Mouse (Mus musculus) myocyte (in vitro differentiated cells): ENCODE results near the gene Psmd2. TPM values are rescaled to one million over a fixed set of nuclear protein-coding genes. Genes with fewer than 3 reads are reported as not detected.

Experiments used
- H3K27me3 ChIP-seq: one replicate; pipeline ENCODE4 v1.6.1; 2011; ENCODE audit not compliant: control insufficient read depth, insufficient read depth, insufficient read length
- H3K36me3 ChIP-seq: one replicate; pipeline ENCODE4 v1.6.1; 2011; ENCODE audit not compliant: control insufficient read depth, insufficient read depth
- H3K4me2 ChIP-seq: one replicate; pipeline ENCODE4 v1.6.1; 2011; ENCODE audit warnings: low read depth, control low read depth
- H3K4me3 ChIP-seq: one replicate; pipeline ENCODE4 v1.5.1; 2011; ENCODE audit warnings: mild to moderate bottlenecking, control low read depth, moderate library complexity
- H3K79me2 ChIP-seq: one replicate; pipeline ENCODE4 v1.6.1; 2011; ENCODE audit not compliant: control insufficient read depth, insufficient read depth
- H3ac ChIP-seq: one replicate; pipeline ENCODE4 v1.6.1; 2011; ENCODE audit not compliant: control insufficient read depth, insufficient read length
- CEBPB ChIP-seq: IDR thresholded peaks from 2 replicates; pipeline ENCODE4 v1.6.1; 2011; ENCODE audit warnings: mild to moderate bottlenecking, moderate library complexity; ENCODE audit not compliant: poor library complexity, insufficient read depth, severe bottlenecking
- E2F4 ChIP-seq: IDR thresholded peaks from one replicate; pipeline ENCODE4 v1.6.1; 2011; ENCODE audit warnings: mild to moderate bottlenecking, control low read depth, moderate library complexity; ENCODE audit not compliant: insufficient read depth
- MAX ChIP-seq: IDR thresholded peaks from one replicate; pipeline ENCODE4 v1.6.1; 2011; ENCODE audit warnings: low read depth, mild to moderate bottlenecking, control low read depth
- MYOD1 ChIP-seq, 3 experiments: IDR thresholded peaks; one replicate each; pipeline ENCODE4 v1.6.1; 2011; ENCODE audit warnings: control low read depth in 2 of 3, low read depth in 2 of 3, mild to moderate bottlenecking in 2 of 3, moderate library complexity in 1 of 3; ENCODE audit not compliant: insufficient read length in 2 of 3, control insufficient read depth in 1 of 3
- MYOG ChIP-seq, 3 experiments: IDR thresholded peaks; one replicate each; pipeline ENCODE4 v1.6.1; 2011; ENCODE audit warnings: control low read depth in 2 of 3, low read depth in 2 of 3, mild to moderate bottlenecking in 2 of 3; ENCODE audit not compliant: insufficient read length in 2 of 3, control insufficient read depth in 1 of 3, insufficient read depth in 1 of 3
- POLR2A ChIP-seq: IDR thresholded peaks from one replicate; pipeline ENCODE4 v1.6.1; 2011; ENCODE audit warnings: low read depth, mild to moderate bottlenecking, control low read depth, moderate library complexity; ENCODE audit not compliant: insufficient read length
- POLR2AphosphoS2 ChIP-seq: IDR thresholded peaks from one replicate; pipeline ENCODE4 v1.6.1; 2011; ENCODE audit warnings: low read depth, control low read depth; ENCODE audit not compliant: insufficient read length
- REST ChIP-seq: IDR thresholded peaks from one replicate; pipeline ENCODE4 v1.6.1; 2011; ENCODE audit warnings: mild to moderate bottlenecking, control low read depth, moderate library complexity; ENCODE audit not compliant: insufficient read depth, insufficient read length
- SRF ChIP-seq: IDR thresholded peaks from one replicate; pipeline ENCODE4 v1.6.1; 2011; ENCODE audit warnings: low read depth; ENCODE audit not compliant: control insufficient read depth, insufficient read length
- TCF12 ChIP-seq: IDR thresholded peaks from one replicate; pipeline ENCODE4 v1.6.1; 2011; ENCODE audit warnings: mild to moderate bottlenecking, control low read depth; ENCODE audit not compliant: poor library complexity, insufficient read depth, severe bottlenecking
- TCF3 ChIP-seq: IDR thresholded peaks from one replicate; pipeline ENCODE4 v1.6.1; 2011; ENCODE audit warnings: low read depth, control low read depth; ENCODE audit not compliant: insufficient read length
- USF1 ChIP-seq: IDR thresholded peaks from one replicate; pipeline ENCODE4 v1.6.1; 2011; ENCODE audit warnings: low read depth, mild to moderate bottlenecking, control low read depth, moderate library complexity
- polyA plus RNA-seq: library from polyadenylated mRNA; unstranded; fragments of >200 nt; fragmentation: generic; extraction: Trizol; gene quantifications from one replicate; pipeline ENCODE4 v1.2.1, GENCODE M21; 2012; ENCODE audit warnings: missing spikeins

Gene Psmd2
- polyA plus RNA-seq, 1 experiment: 285 TPM

DNA sequence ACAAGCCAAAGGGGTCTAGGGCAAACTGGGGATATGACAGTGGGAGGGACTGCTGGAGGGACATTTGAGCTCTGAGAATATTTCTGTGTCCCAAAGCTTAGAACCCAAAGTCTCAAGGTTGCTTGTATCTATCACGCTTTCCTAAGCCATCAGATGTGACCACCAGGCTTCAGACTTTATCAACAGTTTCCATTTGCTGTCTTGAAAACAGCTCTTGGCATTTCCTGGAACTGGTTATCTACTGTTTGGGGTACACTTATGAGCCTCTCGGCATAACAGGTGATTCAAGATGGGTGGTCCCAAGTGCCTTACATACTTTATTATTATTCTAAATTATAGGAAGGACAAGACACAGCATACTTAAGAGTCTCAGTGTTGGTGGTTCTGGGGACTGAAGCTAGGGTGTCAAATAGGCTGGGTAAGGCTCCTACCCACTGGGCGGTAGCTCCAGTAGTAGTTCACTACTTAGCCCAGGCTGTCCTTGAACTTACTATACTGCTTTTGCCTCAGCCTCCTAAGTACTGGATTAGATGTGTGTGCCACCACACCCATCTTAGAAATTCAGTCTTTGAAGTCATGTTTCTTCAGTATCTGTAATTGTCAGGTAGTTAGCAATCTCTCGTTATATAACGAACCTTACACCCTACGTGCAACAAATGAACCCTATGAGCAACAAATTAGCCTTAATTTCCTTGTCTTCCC, 52.4 kb downstream of the Psmd2 start:
- no peaks in the 10 kb centered on the region for H3K79me2 ChIP-seq
- H3K4me2 ChIP-seq: no peak overlapping the region
- no peak for TF ChIP-seq E2F4
- TF ChIP-seq POLR2A: no peak
- no peak for TF ChIP-seq SRF
- no peak for TF ChIP-seq TCF12
- no peak for TF ChIP-seq REST
- TF ChIP-seq MAX: no peak
- no peak for TF ChIP-seq TCF3
- no peak for TF ChIP-seq MYOD1 (IDR thresholded peaks at IDR 0.05; ENCODE audit: control insufficient read depth in 1 of 3, insufficient read length in 2 of 3, low read depth in 2 of 3)
- no peak for TF ChIP-seq POLR2AphosphoS2
- TF ChIP-seq USF1: no peak
- TF ChIP-seq MYOG (IDR thresholded peaks at IDR 0.05; ENCODE audit: control insufficient read depth in 1 of 3, insufficient read depth in 1 of 3, insufficient read length in 2 of 3, low read depth in 2 of 3): no peak
- no peak for TF ChIP-seq CEBPB
- no peaks in the 10 kb centered on the region for H3K27me3 ChIP-seq
- no peak overlapping the region for H3K4me3 ChIP-seq
- H3K36me3 ChIP-seq: no peaks in the 10 kb centered on the region
- H3ac ChIP-seq: no peak overlapping the region

DNA sequence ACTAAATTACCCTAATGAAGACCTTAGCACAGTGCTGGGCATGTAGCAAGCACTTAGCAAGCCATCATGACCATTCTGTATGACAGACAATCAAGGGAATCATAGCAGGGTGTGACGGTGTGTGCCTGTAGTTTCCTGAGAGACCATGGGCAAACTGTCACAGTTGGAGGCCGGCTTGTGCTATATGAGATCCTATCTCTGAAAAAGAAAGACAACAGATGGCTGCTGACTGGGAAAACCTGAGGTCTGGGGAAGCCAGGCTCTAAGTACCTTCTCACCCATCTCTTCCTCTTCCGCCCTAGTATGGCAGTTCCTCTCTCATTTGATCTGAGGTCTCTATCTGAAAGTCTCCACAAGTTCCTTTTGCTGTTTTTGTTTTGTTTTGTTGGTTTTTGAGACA, 54.3 kb downstream of the Psmd2 start:
- Histone ChIP-seq H3K4me2 (no peak overlapping the region), H3K36me3 (no peaks in the 10 kb centered on the region), H3K4me3 (no peak overlapping the region), H3K79me2 (no peaks in the 10 kb centered on the region), H3ac (no peak overlapping the region), H3K27me3 (no peaks in the 10 kb centered on the region)
- no peak for TF ChIP-seq MYOG (IDR thresholded peaks at IDR 0.05; ENCODE audit: control insufficient read depth in 1 of 3, insufficient read depth in 1 of 3, insufficient read length in 2 of 3, low read depth in 2 of 3)
- TF ChIP-seq USF1: no peak
- TF ChIP-seq E2F4: no peak
- no peak for TF ChIP-seq POLR2A
- no peak for TF ChIP-seq CEBPB
- no peak for TF ChIP-seq POLR2AphosphoS2
- no peak for TF ChIP-seq TCF3
- no peak for TF ChIP-seq SRF
- TF ChIP-seq MYOD1 (IDR thresholded peaks at IDR 0.05; ENCODE audit: control insufficient read depth in 1 of 3, insufficient read length in 2 of 3, low read depth in 2 of 3): no peak
- TF ChIP-seq MAX: no peak
- TF ChIP-seq REST: no peak
- TF ChIP-seq TCF12: no peak

DNA sequence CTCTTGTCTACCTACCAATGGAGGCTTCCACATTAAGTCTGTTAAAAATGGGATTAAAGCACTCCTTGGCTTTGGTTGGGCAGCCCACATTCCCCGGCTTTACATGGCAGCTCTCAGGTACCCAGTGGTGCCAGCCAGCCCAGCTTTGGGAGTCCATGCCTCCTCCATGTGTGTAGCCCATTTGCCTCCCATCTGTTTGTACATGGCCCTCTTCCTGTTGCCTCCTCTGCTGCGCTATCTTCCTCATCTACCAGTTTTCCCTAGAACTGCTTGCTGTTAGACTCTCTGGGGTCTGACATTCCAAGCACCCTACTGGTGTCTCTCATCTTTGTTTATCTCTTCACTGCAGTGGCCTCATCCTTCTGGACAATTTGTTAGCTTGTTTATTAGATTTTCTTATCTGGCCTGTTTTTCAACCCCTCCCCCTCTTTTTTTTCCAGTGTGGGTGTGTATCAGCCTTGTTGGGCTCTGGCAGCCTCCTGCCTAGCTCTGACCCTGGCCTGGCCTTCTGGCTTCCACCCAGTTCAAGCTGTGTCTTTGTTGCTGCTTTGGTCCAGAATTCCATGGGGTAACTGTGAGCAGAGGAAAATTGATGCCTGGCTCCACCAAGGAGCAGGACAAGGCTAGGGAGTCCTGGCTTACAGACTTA, 55.1 kb downstream of the Psmd2 start:
- Histone ChIP-seq H3K4me3 (no peak overlapping the region), H3K4me2 (no peak overlapping the region), H3K79me2 (no peaks in the 10 kb centered on the region), H3K27me3 (no peaks in the 10 kb centered on the region), H3K36me3 (no peaks in the 10 kb centered on the region), H3ac (no peak overlapping the region)
- TF ChIP-seq SRF (no peak), MYOD1 (IDR thresholded peaks at IDR 0.05; ENCODE audit: control insufficient read depth in 1 of 3, insufficient read length in 2 of 3, low read depth in 2 of 3) (no peak), REST (no peak), USF1 (no peak), POLR2A (no peak)

DNA sequence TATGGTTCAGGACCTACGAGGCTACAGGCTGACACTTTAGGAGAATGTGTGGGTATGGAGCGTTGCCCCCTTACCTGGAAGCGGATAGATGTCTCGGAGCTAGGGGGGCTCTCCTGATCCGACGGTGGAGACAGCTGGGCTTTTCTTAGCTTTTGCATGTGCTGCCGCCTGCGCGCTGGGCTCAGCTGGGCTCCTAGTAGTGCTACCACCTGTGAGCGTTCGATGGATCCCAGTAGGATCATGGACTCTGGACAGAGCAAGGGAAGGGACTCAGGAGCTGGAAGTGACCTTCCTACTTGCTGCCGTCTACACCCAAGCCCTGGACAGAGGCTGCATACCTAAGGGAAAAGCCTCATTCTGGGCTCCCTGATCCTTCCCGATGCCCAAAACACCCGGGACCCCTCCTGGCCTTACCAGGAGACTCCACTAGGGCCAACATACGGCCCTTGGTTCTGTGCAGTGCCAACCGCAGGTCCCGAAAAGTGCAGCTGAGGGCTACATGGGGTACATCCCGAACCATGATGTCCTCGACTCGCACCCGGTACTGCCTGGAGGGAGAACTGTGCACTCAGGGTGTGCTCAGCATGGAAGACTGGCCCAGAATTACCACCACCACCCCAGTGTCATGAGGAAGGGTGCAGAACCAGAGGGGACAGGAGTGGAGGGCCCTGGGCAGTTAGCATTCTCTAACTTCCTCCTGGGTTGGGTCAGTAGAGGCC, 56.9 kb downstream of the Psmd2 start:
- Histone ChIP-seq H3K4me2 (no peak overlapping the region), H3K36me3 (no peaks in the 10 kb centered on the region), H3ac (no peak overlapping the region), H3K4me3 (no peak overlapping the region), H3K79me2 (no peaks in the 10 kb centered on the region), H3K27me3 (no peaks in the 10 kb centered on the region)
- TF ChIP-seq TCF3: no peak
- TF ChIP-seq POLR2A: no peak
- TF ChIP-seq CEBPB: no peak
